Mouse (Mus musculus) erythroid progenitor cell, adult 5-6 weeks (primary cell): Measurements from ENCODE around the gene Hmox1. TPM values are rescaled to one million over a fixed set of nuclear protein-coding genes. Genes with fewer than 3 reads are reported as not detected.

ENCODE experiments used
- ATAC-seq: replicated peaks from 2 replicates; pipeline ENCODE4 v1.8.0; 2016; ENCODE audit warnings: moderate number of reproducible peaks, mild to moderate bottlenecking, moderate TSS enrichment, inconsistent platforms; ENCODE audit not compliant: poor library complexity, low FRiP score, severe bottlenecking
- total RNA-seq, 2 experiments: library from RNA; stranded (forward) in 1 of 2; stranded (reverse) in 1 of 2; fragments of 150-400 nt in 1 of 2; fragments of 186-747, 209-891 nt in 1 of 2; gene quantifications; 2 replicates each; pipeline versions ENCODE4 v1.2.3 to v1.2.4; 2015 to 2017; ENCODE audit warnings: low replicate concordance in 2 of 2

The Hmox1 gene
- total RNA-seq, 2 experiments from 2014 or later, result 66.7 to 100 TPM

DNA sequence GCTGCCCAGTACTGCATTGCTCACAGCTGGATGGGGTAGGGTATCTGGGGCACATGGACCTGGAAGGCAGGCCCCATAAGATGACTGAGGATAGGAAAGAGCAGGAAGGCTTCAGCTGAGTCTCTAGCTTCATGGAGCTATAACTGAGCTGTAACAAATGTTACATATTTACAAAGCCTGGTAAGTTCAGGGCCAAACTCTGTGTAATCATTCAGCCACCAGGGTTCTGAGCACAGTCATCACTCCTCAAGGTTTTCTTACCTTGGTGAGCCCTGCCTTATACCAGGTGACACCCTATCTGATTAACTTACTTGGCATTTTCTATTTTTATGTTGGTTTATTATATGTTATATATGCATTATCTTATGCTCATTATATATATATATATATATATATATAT is 6.3 kb upstream of the Hmox1 start:
- ATAC-seq, result no peak

DNA sequence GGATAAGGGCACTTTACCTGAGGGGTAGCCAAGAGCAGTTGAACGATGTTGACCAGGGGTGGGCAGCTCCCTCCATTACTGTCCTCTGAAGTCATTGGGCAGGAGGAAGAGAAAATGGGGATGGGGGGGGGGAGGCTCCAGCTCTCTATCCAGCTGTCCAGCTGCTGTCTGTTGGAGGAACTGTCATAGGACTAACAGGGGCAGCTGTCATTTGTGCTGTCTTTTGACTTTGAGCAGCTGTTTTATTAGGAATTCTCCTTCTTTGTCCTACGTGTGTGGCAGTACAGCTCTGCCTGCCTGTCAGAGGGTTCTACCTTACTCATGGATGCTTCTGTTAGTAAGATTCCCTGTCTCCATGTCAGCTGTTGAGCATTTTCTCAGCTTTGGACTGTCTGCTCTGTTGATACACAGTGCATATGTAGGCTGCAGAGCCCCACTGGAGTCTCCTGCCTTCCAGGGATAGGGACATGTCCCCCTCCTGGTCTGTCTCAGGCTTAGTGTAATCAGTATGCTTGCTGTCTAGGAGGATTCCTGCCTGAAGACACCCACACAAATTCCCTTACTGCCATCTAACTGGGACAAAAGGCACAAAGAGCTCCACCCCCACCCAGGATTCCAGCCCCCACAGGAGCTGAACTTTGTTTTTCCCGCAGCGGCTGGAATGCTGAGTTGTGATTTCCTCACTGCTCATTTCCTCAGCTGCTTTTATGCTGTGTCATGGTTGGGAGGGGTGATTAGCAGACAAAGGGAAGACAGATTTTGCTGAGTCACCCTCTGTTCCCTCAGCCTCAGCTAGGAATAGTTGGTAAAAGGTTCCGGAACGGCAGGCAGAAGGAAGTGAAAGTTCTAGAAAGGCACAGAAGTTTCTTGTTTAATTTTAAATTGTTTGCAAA is 4.2 kb upstream of the Hmox1 start:
- ATAC-seq, result no peak

DNA sequence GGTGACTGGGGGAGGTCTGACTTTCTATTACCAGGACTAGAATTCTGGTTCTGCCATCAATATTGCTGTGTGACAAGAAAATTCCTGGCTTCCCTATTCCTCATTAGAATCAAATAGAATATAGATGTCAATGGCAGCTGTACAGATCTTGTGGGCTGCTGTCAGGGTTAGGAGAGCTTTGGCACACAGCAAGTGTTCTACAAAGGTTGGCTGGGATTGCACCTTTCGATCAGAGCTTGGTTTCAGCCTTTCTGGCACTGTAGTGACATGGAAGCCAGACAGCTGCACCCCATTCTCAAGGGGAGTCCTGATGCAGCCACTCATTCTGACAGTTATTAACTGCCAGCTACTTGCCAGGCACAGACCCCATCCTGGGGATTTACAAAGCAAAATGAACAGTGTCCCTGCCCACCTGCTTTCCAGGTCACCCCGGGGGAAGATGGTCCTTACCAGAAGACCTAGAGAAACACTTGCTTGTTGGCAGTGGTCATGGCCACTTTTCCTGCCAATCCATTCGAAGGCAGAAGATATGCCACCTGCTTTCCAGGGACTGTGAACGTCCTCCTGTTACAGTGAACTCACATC is 2.5 kb upstream of the Hmox1 start:
- ATAC-seq, result no peak

DNA sequence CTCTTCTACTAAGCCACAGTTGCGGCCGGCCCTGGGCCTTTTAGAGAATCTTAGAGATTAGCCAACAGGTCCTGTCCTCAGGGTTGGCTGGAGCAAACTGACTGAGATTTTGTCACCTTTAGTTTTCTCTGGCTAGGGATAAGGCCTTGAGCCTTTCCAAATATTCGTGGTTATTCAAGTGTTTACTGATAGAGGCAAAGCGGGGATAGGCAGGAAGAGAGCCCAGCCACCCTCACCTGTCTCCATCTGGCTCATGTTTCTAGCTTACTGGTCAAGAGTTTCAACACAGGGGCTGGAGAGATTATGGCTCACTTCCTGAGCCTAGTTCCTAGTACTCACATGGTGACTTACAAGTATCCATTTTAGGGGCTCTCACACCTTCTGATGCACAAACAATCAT is 9.5 kb downstream of the Hmox1 start:
- ATAC-seq, result no peak

DNA sequence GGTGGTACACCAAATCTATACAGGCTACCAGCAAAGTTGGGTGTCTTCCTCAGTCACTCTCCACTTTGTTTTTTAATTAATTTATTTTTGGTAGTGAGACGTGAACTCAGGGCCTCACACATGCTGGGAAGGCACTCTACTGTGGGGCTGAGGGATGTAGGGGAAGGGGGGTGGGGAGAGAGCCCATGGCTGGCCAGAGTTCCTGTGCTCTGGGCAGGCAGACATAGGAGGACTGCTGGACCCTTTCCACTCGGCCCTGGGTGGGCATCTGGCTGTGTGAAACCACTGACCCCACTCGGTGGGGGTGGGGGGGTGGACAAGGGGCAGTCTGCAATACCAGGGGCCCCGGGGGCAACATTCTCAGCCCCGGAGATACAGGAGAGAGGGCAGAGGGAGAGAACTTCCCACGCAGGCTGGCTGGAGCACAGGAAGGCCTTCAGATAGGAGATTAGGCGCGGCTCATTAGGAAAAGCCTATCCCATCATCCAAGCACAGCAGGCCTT is 10.0 kb downstream of the Hmox1 start:
- ATAC-seq, result no peak

DNA sequence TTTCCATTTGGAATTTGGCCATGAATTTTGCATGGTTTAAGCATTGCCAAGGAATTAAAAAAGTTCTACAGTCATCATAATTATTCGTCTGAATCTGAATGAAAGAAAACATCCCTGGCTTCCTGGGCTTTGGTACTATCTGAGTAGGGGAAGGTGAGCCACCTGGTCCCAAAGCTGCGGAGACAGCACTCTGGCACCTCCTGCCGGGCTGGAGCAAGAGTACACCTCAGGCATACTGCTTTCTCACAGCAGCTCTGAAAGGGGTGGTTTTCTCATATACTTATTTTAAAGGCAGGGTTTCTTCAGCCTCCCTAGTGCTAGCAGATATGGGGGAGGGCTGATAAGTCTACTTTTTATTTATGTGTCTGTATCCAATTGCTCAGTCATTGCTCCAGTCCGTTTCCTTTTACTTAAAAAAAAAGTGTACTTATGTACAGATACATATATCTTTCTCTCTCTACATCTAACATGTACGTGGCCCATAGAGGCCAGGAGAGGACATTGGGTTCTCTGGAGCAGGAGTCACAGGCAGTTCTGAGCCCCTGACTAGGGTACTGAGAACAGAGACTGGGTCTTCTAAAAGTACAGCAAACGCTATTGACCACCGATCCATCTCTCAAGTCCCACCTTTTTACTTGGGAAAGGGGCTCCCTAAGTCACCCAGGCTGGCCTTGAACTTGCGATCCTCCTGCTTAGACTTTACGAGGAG is 15.3 kb downstream of the Hmox1 start:
- peak; percentile 84 for ATAC-seq

DNA sequence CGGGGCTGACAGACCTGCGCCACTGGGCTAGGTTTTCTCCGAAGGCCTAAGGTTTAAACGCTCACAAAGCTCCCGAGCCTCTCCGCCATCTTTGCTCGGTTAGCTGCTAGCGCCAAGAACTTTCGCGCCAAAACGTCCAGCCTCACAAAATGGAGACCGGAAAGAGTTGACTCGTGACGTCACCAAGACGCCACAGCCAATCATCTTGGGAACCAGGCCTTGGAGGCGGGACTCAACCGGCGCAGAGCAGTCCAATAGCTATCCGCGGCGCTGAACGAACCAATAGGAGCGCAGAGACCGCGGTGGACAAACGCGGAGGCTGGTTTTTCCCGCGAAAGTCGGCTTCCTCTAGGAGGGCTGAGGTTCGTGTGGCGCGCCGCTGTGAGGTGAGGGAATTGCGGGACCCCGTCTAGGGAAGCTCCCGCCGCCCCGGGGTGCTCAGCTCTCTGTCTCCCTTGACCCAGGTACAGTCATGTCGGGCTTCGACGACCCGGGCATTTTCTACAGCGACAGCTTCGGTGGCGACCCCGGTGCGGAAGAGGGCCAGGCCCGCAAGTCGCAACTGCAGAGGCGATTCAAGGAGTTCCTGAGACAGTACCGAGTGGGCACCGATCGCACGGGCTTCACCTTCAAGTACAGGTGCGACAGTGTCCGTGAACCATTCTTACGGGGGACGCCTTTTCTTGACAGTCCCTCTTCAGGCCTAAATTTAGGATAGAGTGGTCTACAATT is 16.0 kb downstream of the Hmox1 start, which contains the start of gene Mcm5:
Gene Mcm5 (plus strand): TSS at position 334 of the 732 bp plus-strand sequence.
- ATAC-seq, result peak; percentile 92

DNA sequence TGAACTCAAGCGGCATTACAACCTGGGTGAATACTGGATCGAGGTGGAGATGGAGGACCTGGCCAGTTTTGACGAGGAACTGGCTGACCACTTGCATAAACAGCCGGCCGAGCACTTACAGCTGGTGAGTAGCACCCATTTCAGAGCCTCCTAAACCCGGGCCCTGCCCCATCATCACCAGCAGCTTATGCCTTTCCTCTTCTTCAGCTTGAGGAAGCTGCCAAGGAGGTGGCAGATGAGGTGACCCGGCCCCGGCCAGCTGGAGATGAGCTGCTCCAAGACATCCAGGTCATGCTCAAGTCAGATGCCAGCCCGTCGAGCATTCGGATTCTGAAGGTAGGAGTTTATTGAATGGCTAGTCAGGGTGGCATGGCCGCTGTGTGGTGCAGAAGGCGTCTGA is 16.7 kb downstream of the Hmox1 start:
- no peak; the same call in 1 of the 2 replicates for ATAC-seq

DNA sequence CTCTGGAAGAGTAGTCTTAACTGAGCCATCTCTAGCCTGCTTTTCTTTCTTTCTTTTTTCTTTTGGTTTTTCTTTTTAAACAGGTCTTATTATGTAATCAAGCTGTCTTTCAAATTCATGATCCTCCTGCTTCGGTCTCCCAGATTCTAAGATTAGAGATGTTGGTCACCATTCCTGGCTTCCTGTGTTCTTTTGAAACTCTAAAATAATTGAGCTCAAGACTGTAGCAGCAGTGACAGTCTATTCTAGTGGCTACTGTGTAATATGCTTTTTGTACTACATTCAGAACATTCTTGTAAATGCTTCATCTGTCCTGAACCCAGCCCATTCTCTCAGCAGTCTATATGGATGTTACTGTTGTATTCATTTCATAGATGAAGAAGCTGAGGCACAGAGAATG is 25.1 kb downstream of the Hmox1 start:
- no peak for ATAC-seq

DNA sequence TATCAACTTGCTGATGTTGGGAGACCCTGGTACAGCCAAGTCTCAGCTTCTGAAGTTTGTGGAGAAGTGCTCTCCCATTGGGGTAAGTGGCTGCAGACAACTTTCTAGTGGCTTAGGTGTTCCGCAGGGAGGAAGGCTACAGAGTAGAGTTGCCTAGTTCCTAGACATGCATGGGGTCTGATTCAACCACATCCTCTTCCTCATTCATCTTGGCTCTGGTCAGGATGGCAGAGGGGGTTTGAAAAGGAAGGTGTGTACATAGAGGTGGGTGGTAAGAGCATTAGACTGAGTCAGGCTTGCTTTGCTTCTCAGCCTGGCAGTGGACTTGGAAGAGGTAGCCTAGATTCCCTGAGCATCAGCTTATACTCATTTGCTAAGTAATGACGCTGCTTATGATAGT is 25.9 kb downstream of the Hmox1 start:
- ATAC-seq, result no peak

DNA sequence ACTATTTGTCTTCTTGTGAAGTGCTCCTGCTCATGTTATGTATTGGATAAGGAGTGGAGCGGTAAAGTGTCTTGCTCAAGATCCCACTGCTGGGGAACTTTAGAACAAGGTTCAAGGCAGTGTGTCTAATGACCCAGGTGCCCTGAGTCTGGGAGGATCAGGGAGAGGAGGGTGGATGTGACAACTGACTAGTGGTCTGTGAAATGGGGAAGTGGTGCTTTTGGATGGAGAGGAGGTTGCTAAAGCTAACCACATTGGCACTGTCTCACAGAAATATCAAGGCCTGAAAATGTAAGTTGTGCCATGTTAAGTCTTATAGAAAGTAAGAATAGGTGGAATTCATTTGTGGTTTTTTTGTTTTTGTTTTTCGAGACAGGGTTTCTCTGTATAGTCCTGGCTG is 26.3 kb downstream of the Hmox1 start:
- no peak for ATAC-seq

DNA sequence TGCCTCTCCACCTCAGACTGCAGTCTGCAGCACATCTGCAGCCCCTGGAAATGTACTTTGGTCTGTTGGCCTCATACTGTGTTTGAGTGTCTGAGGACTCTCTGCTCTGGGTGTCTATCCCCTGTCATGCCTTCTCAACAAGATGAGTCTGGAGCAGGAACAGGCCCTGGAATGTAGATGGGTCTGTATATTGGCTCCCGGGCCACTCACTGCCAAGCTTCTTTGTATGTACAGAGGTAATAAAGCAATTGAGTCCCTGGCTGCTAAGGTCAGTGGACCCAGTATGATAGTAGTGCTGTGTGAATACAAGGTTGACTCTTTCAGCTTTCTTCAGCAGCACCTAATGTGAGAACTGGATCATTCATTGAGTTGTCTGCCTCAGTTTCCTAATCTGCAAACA is 34.0 kb downstream of the Hmox1 start:
- no peak for ATAC-seq

DNA sequence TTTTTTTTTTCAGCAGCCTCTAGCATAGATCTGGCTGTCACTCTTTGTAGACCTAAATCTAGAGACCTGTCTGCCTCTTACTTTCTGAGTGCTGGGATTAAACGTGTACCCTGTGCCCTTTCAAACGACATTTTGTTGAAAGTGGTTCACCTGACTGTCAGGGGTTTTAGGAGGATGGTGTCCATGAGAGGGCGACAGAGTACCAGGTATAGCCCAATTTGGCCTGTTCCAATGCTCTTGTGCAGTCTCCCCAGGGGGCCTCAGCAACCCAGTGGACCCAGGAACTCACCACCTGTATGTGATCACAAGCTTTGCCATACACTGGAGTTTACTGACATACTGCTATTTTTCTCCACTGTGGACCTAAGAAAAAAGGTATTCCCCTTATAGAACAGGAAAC is 39.1 kb downstream of the Hmox1 start:
- no peak for ATAC-seq

DNA sequence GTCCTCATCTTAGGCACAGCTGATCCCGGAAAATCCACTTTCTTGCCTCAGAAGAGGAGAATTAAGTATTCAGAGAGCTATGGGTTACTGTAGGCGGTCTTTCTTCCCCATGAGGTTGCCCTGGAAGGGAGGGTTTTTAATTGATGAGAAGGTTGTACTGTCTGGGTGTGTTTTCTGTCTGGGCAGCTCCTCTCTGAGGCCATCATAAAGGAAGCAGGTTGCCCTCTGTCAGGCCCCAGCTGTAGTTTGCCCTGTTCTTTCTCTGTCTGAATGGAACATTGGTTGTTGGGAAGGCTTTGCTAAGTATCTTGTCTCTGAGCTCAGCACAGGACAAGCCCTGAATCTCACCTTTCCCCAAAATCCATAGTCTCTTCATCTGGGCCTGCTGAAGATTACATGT is 40.0 kb downstream of the Hmox1 start:
- ATAC-seq, result no peak

DNA sequence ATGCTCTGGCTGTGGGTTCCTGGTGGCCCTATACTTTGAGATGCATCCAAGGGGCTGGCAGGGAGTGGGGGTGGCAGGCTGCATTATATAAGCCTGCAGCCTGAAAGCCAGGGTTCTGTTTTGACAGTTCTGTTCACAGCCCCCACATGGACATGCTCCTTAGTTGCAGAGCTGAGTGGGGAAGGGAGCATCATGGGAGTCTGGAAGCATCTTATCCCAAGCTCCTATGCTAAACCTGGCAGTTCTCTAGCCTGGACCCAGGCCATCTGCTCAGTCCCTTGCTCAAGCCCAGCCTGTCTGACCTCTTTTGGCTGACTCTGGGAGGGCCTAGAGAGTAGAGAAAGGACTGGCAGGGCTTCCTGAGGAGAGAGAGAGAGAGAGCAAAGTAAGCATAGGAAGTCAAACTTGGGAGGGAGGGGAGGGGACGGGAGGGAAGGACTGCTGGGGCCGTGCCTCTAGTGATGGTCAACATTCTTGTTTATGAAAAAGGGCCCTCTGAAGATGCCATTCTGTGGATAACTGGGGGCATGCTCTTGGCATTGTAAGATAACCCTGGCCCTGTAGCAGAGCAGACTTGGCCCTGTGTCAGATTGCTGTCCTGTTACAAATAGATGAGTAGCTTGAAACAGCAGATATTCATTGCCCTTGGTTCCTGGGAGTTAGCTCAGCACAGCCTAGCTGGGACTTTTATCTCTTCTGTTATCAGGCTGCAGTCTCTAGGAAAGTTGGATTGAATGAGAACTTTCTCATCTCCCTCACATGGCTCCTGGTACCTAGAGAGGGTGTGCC is 41.4 kb downstream of the Hmox1 start:
- ATAC-seq, result no peak

DNA sequence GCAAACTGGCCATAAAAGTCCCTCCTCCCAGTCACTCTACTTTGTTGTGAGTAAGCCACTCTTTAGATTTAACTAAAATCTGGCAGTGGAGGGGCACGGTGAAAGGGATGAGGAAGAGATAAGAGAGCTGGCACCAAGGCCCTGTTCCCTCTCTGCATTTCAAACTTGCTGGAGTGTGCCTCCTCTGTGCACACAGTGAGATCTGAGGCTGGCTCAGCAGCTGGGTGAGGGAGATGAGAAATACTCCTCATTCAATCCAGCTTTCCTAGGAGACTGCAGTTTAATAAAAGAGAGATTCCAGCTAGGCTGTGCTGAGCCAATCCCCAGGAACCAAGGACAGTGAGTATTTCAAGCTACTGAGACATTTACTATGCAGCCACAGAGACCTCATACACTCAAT is 42.3 kb downstream of the Hmox1 start:
- ATAC-seq, result no peak

DNA sequence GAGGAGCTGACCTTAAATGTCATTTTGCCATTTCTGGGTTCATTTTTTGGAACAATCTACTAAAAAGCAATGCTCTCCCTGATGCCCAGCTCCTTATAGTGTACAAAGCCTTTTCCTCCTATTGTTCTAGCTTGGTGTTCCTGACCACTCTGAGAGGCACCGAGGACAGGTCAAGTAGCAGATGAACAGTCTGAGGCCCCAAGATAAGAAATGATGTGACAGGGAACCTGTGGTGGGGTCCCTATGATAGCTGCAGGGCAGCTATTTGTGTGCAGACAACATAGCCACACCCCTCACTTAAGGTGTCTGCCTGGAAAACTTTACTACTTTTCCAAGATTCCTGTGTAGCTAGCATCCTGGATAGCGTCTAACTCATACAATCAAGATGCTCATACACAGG is 42.8 kb downstream of the Hmox1 start:
- no peak for ATAC-seq

DNA sequence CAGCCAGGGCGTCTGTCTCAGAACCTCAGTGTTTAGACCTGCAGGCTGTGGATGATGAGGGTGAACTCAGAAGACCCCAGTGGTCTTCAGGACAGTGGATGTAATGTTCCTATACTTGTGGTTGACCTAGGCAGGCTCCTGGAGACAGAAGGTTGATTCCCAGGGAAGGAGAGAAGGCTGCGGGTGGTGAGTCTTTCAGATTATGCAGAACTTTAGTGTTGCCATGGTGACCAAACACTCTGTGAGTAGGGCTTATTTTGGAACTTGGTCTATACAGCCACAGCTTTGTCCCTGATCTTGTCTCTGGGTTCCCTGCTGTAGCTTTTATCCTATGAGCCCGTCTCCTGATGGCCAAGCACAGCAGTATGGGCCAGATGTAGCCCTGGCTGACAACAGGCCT is 44.1 kb downstream of the Hmox1 start:
- ATAC-seq, result no peak
